Mouse (Mus musculus) forebrain, embryonic 10.5 days (tissue): Measurements from ENCODE around the gene Lmx1b. TPM values are rescaled to one million over a fixed set of nuclear protein-coding genes. Genes with fewer than 3 reads are reported as not detected.

ENCODE experiments used
- DNase-seq: peaks from one replicate; pipeline ENCODE4 v3.0.0-alpha.2; 2017; ENCODE audit warnings: low spot score; ENCODE audit errors: extremely low spot score
- H3K27ac ChIP-seq: fragments of 300-500 bp; sonication (generic); 2 replicates; pipeline ENCODE4 v1.5.1; 2016; ENCODE audit warnings: mild to moderate bottlenecking
- H3K27me3 ChIP-seq: fragments of 300-500 bp; sonication (generic); 2 replicates; pipeline ENCODE4 v1.6.1; 2016; ENCODE audit warnings: mild to moderate bottlenecking; ENCODE audit not compliant: poor library complexity, severe bottlenecking
- H3K36me3 ChIP-seq: fragments of 300-500 bp; sonication (generic); replicated peaks from 2 replicates; pipeline ENCODE4 v1.6.1; 2016; ENCODE audit warnings: mild to moderate bottlenecking, moderate library complexity
- H3K4me1 ChIP-seq: fragments of 300-500 bp; sonication (generic); 2 replicates; pipeline ENCODE4 v1.6.1; 2016
- H3K4me3 ChIP-seq: fragments of 300-500 bp; sonication (generic); 2 replicates; pipeline ENCODE4 v1.5.1; 2016; ENCODE audit warnings: mild to moderate bottlenecking, moderate library complexity
- H3K9me3 ChIP-seq: fragments of 300-500 bp; sonication (generic); 2 replicates; pipeline ENCODE4 v1.6.1; 2016; ENCODE audit warnings: mild to moderate bottlenecking, moderate library complexity
- WGBS: fragments of 180-500 bp; shearing (Covaris S2); methylation state at CpG from one replicate; pipeline ENCODE4 v1.1.7; 2016; 5-methylcytosine and 5-hydroxymethylcytosine counted together
- polyA plus RNA-seq: library from polyadenylated mRNA; unstranded; fragments of >200 nt; fragmentation: Nextera tagmentation; extraction: Ambion mirVana; gene quantifications from 2 replicates; pipeline ENCODE4 v1.2.1, GENCODE M21; 2016

Gene Lmx1b
- polyA plus RNA-seq, 1 experiment from 2014 or later = 1.3 TPM

- Histone ChIP-seq H3K9me3 (no peaks in the 10 kb centered on the region), H3K4me1 (peaks cover 87% of the 10 kb centered on the region), H3K27me3 (peaks cover 100% of the 10 kb centered on the region), H3K27ac (peak overlapping the region; percentile 76), H3K36me3 (no peaks in the 10 kb centered on the region), H3K4me3 (peak overlapping the region; percentile 40)
- WGBS = under 1% methylated on average over 31 of the region's 31 CpGs
- peak; percentile 58 for DNase-seq
Observed at GRCm38 (mm10) chr2:33631708-33632343, 8.5 kb downstream of the Lmx1b start.

GRCm38 (mm10) chr2:33631022-33631707 lies 9.1 kb downstream of the Lmx1b start:
- Histone ChIP-seq H3K9me3 (no peaks in the 10 kb centered on the region), H3K36me3 (no peaks in the 10 kb centered on the region), H3K4me1 (peaks cover 87% of the 10 kb centered on the region), H3K4me3 (peak overlapping the region; percentile 40), H3K27me3 (peaks cover 100% of the 10 kb centered on the region), H3K27ac (peak overlapping the region; percentile 76)
- WGBS = under 1% methylated on average over 40 of the region's 40 CpGs
- DNase-seq = peak; percentile 51

GRCm38 (mm10) chr2:33630081-33631021 lies 10.0 kb downstream of the Lmx1b start:
- no peaks in the 10 kb centered on the region for H3K36me3 ChIP-seq
- H3K27me3 ChIP-seq = peaks cover 100% of the 10 kb centered on the region
- H3K4me1 ChIP-seq = peaks cover 86% of the 10 kb centered on the region
- peak; percentile 71 for DNase-seq
- peak overlapping the region; percentile 76 for H3K27ac ChIP-seq
- peak overlapping the region; percentile 40 for H3K4me3 ChIP-seq
- WGBS = under 1% methylated on average over 34 of the region's 34 CpGs
- no peaks in the 10 kb centered on the region for H3K9me3 ChIP-seq

- Histone ChIP-seq H3K27ac (peak overlapping the region; percentile 76), H3K4me3 (peak overlapping the region; percentile 40; the same call in 1 of the 2 replicates), H3K36me3 (no peaks in the 10 kb centered on the region), H3K4me1 (peaks cover 86% of the 10 kb centered on the region), H3K9me3 (no peaks in the 10 kb centered on the region), H3K27me3 (peaks cover 100% of the 10 kb centered on the region)
- no peak for DNase-seq
- 7% methylated on average over 6 of the region's 6 CpGs for WGBS
Observed at GRCm38 (mm10) chr2:33629641-33630040, 10.7 kb downstream of the Lmx1b start.

GRCm38 (mm10) chr2:33628791-33629190 lies 11.5 kb downstream of the Lmx1b start:
- 0 out of 2 replicates have a peak overlapping the region, but pooled peaks have one; percentile 54 for H3K27ac ChIP-seq
- H3K27me3 ChIP-seq = peaks cover 100% of the 10 kb centered on the region

GRCm38 (mm10) chr2:33627058-33627375 lies 13.3 kb downstream of the Lmx1b start:
- 33% methylated on average over 10 of the region's 10 CpGs for WGBS
- Histone ChIP-seq H3K27me3 (peaks cover 100% of the 10 kb centered on the region), H3K4me1 (peaks cover 75% of the 10 kb centered on the region), H3K36me3 (no peaks in the 10 kb centered on the region), H3K27ac (no peak overlapping the region), H3K4me3 (no peak overlapping the region), H3K9me3 (no peaks in the 10 kb centered on the region)
- DNase-seq = no peak

More at GRCm38 (mm10) chr2:33628791-33629190, 11.5 kb downstream of the Lmx1b start:
- Histone ChIP-seq H3K9me3 (no peaks in the 10 kb centered on the region), H3K4me3 (peak overlapping the region; percentile 9; the same call in 1 of the 2 replicates), H3K36me3 (no peaks in the 10 kb centered on the region), H3K4me1 (peaks cover 86% of the 10 kb centered on the region)
- WGBS = under 1% methylated on average over 16 of the region's 16 CpGs
- DNase-seq = peak; percentile 58

GRCm38 (mm10) chr2:33626262-33627057 lies 13.9 kb downstream of the Lmx1b start:
- peaks cover 70% of the 10 kb centered on the region for H3K4me1 ChIP-seq
- no peak overlapping the region for H3K4me3 ChIP-seq
- peak; percentile 39 for DNase-seq
- 36% methylated on average over 16 of the region's 16 CpGs for WGBS
- H3K9me3 ChIP-seq = no peaks in the 10 kb centered on the region
- no peaks in the 10 kb centered on the region for H3K36me3 ChIP-seq
- H3K27ac ChIP-seq = no peak overlapping the region
- peaks cover 100% of the 10 kb centered on the region for H3K27me3 ChIP-seq

- 81% methylated on average over 9 of the region's 9 CpGs for WGBS
- H3K4me1 ChIP-seq = peaks cover 46% of the 10 kb centered on the region
- no peaks in the 10 kb centered on the region for H3K9me3 ChIP-seq
- H3K27me3 ChIP-seq = peaks cover 100% of the 10 kb centered on the region
- DNase-seq = no peak
- no peak overlapping the region for H3K4me3 ChIP-seq
- no peaks in the 10 kb centered on the region for H3K36me3 ChIP-seq
- no peak overlapping the region for H3K27ac ChIP-seq
Observed at GRCm38 (mm10) chr2:33617670-33618069, 22.6 kb downstream of the Lmx1b start.

- H3K9me3 ChIP-seq = no peaks in the 10 kb centered on the region
- peaks cover 52% of the 10 kb centered on the region for H3K4me1 ChIP-seq
- peak; percentile 50 for DNase-seq
- H3K36me3 ChIP-seq = no peaks in the 10 kb centered on the region
- peak overlapping the region; percentile 48 for H3K4me3 ChIP-seq
- peak overlapping the region; percentile 46; the same call in 1 of the 2 replicates for H3K27ac ChIP-seq
- under 1% methylated on average over 30 of the region's 30 CpGs for WGBS
- peaks cover 100% of the 10 kb centered on the region for H3K27me3 ChIP-seq
Observed at GRCm38 (mm10) chr2:33616411-33616843, 23.9 kb downstream of the Lmx1b start.

GRCm38 (mm10) chr2:33615843-33616344 lies 24.4 kb downstream of the Lmx1b start:
- peaks cover 100% of the 10 kb centered on the region for H3K27me3 ChIP-seq
- peaks cover 52% of the 10 kb centered on the region for H3K4me1 ChIP-seq
- no peaks in the 10 kb centered on the region for H3K9me3 ChIP-seq
- peak overlapping the region; percentile 48 for H3K4me3 ChIP-seq
- no peaks in the 10 kb centered on the region for H3K36me3 ChIP-seq
- peak; percentile 36 for DNase-seq
- WGBS = 2% methylated on average over 17 of the region's 17 CpGs
- peak overlapping the region; percentile 46 for H3K27ac ChIP-seq

- Histone ChIP-seq H3K4me1 (peaks cover 43% of the 10 kb centered on the region), H3K27me3 (peaks cover 100% of the 10 kb centered on the region), H3K4me3 (no peak overlapping the region), H3K27ac (no peak overlapping the region), H3K36me3 (no peaks in the 10 kb centered on the region), H3K9me3 (no peaks in the 10 kb centered on the region)
- 9% methylated on average over 18 of the region's 18 CpGs for WGBS
- no peak for DNase-seq
Observed at GRCm38 (mm10) chr2:33605487-33606256, 34.6 kb downstream of the Lmx1b start.
